Mouse (Mus musculus) mouse trophoblast stem cell (cell line): Measurements from ENCODE around the gene Ttc34.

Experiments
- in situ Hi-C, 2 experiments: fragments of 300-500 bp; cut with MseI, MboI; formaldehyde crosslinking; loops; 2 replicates in 1 of 2; 3 replicates in 1 of 2; pipeline ENCODE4 v1.15.1; 2025

Ttc34 gene

DNA sequence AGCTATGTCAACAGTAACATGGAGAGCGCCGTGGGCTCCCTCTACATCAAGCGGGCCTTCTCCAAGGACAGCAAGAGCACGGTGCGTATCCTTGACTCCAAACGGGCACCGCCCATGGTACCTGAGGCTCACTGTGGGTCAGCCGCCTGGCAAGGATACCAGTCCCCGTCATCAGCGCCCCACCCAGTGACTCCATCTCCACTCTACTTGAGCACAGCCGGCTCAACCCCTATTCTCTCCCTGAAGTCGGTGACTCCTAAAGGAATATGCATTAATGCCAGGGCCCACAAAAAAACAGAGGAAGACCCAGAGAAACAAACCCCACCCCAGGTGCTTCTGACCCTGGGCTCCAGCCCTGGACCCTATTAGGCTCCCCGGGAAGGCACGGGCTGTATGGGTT, 53.6 kb downstream of the Ttc34 start:
- in situ Hi-C loops: no loop called here

DNA sequence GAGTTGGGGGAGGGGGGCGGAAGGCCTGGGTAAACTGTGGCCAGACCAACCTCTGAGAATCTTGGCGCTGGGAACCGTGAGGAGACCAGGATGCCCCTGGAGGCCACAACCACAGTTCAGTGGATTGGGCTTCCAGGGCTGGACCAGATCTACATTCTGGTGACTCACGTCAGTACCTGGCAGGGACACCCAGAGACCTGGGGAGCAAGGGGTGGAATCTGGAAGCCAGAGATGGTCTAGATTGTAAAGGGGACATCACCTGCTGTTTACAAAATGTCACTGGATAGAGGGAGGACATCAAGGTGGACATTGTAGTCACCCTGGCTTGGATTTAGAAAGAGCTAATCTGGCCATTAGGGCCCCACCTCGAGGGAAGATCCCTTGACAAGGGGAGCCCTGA, 58.3 kb downstream of the Ttc34 start:
- in situ Hi-C loops: no loop called here

GRCm38 (mm10) chr4:154897676-154898465, 60.6 kb downstream of the Ttc34 start:
- in situ Hi-C loops: no loop called here

GRCm38 (mm10) chr4:154898506-154899446, 61.5 kb downstream of the Ttc34 start, which contains the start of gene Fam213b:
Gene Fam213b, minus strand, starts transcription at chr4:154899135.
- in situ Hi-C loops: no loop called here

GRCm38 (mm10) chr4:154902371-154902770, 65.1 kb downstream of the Ttc34 start:
- in situ Hi-C loops: no loop called here

DNA sequence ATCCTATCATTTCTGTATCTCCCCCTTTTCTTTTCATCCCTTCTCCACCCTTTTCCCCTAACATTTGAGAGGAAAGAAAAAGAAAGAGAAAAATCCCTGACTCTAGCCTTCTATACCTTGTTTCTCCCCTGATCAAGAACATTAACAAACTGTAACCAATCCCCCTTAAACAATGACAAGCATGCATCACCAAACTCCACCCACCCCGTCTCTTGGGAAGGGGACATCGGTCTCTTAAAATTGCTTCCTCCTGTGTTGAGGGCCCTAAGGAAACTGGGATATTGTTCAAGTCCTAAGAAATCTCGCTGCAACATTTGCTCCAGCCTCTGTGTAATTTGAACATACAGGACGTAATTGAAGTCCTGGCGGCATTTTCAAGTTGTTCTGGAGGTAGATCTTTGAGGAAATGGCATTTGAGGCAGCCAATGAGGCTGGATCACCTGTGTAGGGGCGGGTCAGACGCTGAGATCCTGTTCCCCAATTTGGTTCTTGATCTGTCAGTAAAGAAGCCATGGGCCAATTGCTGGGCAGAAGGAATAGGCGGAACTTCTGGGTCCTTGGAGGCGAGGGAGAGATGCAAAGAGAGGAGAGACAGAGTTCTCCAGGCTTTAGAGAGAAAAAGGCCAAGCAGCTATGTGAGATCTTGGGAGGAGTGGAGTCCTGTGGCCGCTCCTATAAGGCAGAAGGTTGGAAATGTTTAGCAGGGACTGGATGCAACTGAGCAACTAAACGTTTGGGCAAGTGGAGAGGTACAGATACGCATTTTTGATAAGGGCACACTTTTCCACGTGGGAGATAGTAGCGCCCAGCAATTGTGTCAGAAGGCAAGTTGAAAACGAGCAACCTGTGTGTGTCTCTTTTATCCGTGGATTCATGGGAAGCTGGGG, 67.2 kb downstream of the Ttc34 start:
- in situ Hi-C loops: no loop called here

DNA sequence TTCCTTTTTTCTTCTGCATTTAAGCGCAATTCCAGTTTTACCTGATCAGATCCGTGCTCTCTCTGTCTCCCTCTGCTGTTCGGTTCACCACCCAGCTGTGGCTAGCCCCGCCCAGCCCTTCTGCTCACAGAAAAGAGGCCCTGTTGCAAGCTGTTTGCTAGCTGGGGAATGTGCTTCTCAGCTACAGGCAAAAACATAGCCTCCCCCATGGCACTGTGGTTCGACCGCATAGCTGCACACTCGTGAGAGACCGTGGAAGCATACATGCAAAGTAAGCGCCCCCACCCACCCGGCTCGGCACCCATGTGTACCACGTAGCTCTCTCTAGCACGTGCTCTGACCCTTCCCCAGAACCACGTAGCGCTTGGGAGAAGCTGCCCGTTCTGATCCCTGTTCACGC, 70.6 kb downstream of the Ttc34 start:
- in situ Hi-C loops: no loop called here

- in situ Hi-C loops: no loop called here
Measured at GRCm38 (mm10) chr4:154908490-154908889, 71.2 kb downstream of the Ttc34 start.

DNA sequence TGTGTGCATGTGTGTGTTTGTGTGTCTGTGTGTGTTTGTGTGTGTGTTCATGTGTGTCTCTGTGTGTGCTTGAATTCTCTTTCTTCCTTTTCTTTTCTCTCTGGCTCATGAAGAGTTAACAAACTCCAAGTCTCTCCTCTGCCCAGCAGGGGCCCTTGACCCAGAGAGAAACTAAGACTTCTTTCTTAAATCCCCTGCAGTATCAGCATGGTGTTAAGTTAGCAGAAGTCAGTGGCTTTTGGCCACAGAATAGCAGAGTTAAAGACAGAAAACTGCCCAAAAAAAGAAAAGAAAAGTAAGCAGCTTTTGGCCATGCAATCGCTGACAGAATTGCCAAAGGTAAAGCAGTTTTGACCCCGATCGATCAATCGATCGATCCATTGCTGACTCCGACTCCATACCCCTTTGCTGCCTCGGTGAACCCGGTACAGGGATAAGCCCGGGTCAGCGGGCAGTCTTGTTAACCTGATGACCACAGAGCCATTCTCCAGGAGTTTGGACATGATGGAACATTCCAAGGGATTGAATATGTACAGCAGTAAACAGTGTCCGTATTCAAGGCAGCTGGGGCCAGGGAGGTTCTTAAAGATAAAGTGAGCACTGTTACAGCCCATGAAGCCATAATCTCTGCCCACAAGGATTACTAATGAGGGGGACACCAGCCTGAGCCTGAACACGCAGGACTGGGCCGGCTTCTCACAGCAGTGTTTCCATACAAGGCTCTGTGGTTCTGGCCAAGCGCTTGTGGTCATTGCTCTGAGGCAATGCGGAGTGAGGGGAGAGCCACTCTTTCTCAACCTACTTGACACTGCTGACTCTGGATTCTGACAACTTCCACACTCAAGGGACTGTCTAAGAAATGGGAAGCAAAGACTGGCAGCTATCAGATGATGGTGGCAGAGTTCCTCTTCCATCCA, 73.6 kb downstream of the Ttc34 start:
- in situ Hi-C loops: no loop called here

DNA sequence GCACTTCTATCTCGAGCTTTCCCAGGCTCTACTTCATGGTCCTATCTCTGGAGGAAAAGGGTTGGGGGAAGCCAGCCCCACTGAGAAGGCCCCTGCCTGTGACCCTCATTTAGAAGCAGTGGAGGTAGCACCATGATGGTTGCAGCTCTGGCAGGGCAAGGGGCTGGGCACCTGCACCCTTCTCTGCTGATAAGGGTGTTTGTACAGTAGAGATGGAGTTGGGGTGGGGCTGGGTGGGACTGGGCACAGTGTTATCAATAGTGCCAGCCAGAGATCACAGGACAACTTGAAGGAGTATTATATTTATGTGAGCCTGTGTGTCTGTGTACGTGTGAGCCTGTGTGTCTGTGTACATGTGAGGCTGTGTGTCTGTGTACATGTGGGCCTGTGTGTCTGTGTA, 74.4 kb downstream of the Ttc34 start:
- in situ Hi-C loops: no loop called here

DNA sequence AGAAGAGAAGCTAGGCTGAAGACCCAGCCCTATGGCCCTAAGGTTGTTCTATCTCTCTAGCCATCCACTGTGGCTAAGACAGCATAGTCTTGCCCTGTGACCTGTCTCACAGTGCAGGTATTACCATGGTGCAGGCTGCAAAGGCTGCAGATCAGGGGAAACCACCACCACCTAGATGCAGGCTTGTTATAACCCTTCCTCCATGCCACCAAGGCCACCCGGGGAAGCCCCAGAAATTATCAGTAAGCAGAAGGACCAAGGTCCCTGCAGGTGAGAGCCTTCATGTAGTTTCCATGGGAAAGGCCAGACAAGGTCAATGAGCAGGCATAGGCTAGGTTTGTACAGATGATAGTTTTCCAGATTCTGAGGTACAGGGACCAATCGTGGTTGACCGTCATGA, 76.6 kb downstream of the Ttc34 start:
- in situ Hi-C loops: no loop called here

DNA sequence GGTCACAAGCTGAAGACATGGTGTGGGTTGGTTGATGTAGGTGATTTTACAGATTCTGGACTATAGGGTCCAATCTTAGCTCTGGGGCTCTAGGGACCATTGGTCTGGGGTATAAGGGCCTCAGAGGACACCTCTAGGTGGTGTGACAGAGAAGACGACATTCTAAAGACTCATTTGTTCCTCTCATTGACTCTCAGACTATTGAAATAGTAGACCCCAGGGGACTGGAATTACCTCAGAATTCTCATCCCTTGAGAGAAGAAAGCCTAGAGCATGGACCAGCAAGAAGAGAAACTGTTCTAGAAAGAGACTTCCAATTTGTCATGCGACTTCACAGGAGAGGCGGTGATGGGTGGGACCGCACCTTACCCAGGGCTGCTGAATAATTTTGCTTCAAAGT, 77.0 kb downstream of the Ttc34 start:
- in situ Hi-C loops: no loop called here

DNA sequence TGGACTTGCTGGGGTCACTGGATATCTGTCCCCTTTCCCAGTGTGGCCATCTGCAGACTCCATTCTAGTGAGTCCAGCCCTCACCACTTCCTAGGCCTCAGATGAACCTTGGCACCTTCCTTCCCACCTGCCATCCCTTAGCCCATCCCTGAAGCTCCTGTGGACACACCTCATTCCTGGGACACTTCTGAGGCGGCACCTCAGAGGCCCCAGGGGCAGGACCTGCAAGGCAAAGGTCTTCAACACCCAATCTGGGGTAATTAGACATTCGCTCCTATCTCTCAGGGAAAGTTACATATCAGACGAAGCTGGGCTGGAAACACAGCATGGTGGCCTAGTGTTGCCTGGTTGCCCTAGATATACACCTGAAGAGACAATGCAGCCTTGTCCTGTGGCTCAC, 77.4 kb downstream of the Ttc34 start:
- in situ Hi-C loops: no loop called here

- in situ Hi-C loops: no loop called here
Measured at GRCm38 (mm10) chr4:154915286-154915685, 78.0 kb downstream of the Ttc34 start.

GRCm38 (mm10) chr4:154916662-154917061, 79.4 kb downstream of the Ttc34 start:
- in situ Hi-C loops: no loop called here
